Mouse (Mus musculus) stomach, embryonic 15.5 days (tissue): Measurements from ENCODE around the gene Lyve1. TPM values are rescaled to one million over a fixed set of nuclear protein-coding genes. Genes with fewer than 3 reads are reported as not detected.
A peak's percentile ranks its signal among the peaks of the same experiment; 100 is the strongest.

Experiments
- ATAC-seq: fragments of 200-750 bp; cut with Nextera tagmentation; 2 replicates; pipeline ENCODE4 v1.8.0; 2017; ENCODE audit warnings: low read depth, moderate number of reproducible peaks, moderate TSS enrichment; ENCODE audit not compliant: insufficient read depth, low FRiP score
- H3K27ac ChIP-seq: fragments of 300-500 bp; sonication (generic); 2 replicates; pipeline ENCODE4 v1.5.1; 2015; ENCODE audit warnings: mild to moderate bottlenecking, inconsistent platforms
- H3K27me3 ChIP-seq: fragments of 300-500 bp; sonication (generic); replicated peaks from 2 replicates; pipeline ENCODE4 v1.6.1; 2015; ENCODE audit warnings: inconsistent platforms
- H3K36me3 ChIP-seq: fragments of 300-500 bp; sonication (generic); 2 replicates; pipeline ENCODE4 v1.6.1; 2015; ENCODE audit warnings: inconsistent platforms
- H3K4me1 ChIP-seq: fragments of 300-500 bp; sonication (generic); 2 replicates; pipeline ENCODE4 v1.6.1; 2015; ENCODE audit warnings: inconsistent platforms
- H3K4me2 ChIP-seq: fragments of 300-500 bp; sonication (generic); 2 replicates; pipeline ENCODE4 v1.6.1; 2015; ENCODE audit warnings: mild to moderate bottlenecking, inconsistent platforms
- H3K4me3 ChIP-seq: fragments of 300-500 bp; sonication (generic); replicated peaks from 2 replicates; pipeline ENCODE4 v1.5.1; 2015; ENCODE audit warnings: inconsistent platforms
- H3K9ac ChIP-seq: fragments of 300-500 bp; sonication (generic); 2 replicates; pipeline ENCODE4 v1.6.1; 2015; ENCODE audit warnings: inconsistent platforms
- H3K9me3 ChIP-seq: fragments of 300-500 bp; sonication (generic); 2 replicates; pipeline ENCODE4 v1.6.1; 2016; ENCODE audit warnings: inconsistent platforms
- whole genome bisulfite sequencing: fragments of 180-500 bp; shearing (Covaris S2); methylation state at CpG from one replicate; pipeline ENCODE4 v1.1.7; 2015; 5-methylcytosine and 5-hydroxymethylcytosine counted together
- polyA plus RNA-seq: library from polyadenylated mRNA; unstranded; fragments of >200 nt; fragmentation: Nextera tagmentation; extraction: Ambion mirVana; gene quantifications from 2 replicates; pipeline ENCODE4 v1.2.1, GENCODE M21; 2015

Lyve1 gene
- polyA plus RNA-seq, 1 experiment from 2014 or later = 13.8 TPM

GRCm38 (mm10) chr7:110822055-110822454 is 41.0 kb downstream of the Lyve1 start:
- ATAC-seq = no peak
- 39% methylated on average over 4 of the region's 4 CpGs for WGBS
- no peak overlapping the region for H3K9ac ChIP-seq
- H3K4me2 ChIP-seq = no peak overlapping the region
- no peaks in the 10 kb centered on the region for H3K4me1 ChIP-seq
- no peak overlapping the region for H3K27ac ChIP-seq
- H3K27me3 ChIP-seq = no peaks in the 10 kb centered on the region
- H3K36me3 ChIP-seq = peaks cover 9% of the 10 kb centered on the region; the same call in 1 of the 2 replicates
- H3K4me3 ChIP-seq = no peak overlapping the region
- H3K9me3 ChIP-seq = no peaks in the 10 kb centered on the region

- no peak overlapping the region for H3K27ac ChIP-seq
- peaks cover 9% of the 10 kb centered on the region; the same call in 1 of the 2 replicates for H3K36me3 ChIP-seq
- no peaks in the 10 kb centered on the region for H3K4me1 ChIP-seq
- H3K4me2 ChIP-seq = no peak overlapping the region
- no peaks in the 10 kb centered on the region for H3K9me3 ChIP-seq
- WGBS = 42% methylated on average over 3 of the region's 3 CpGs
- H3K9ac ChIP-seq = no peak overlapping the region
- no peak overlapping the region for H3K4me3 ChIP-seq
- H3K27me3 ChIP-seq = no peaks in the 10 kb centered on the region
- ATAC-seq = no peak
Measured at GRCm38 (mm10) chr7:110821653-110822052, 41.4 kb downstream of the Lyve1 start.

GRCm38 (mm10) chr7:110821068-110821467 is 42.0 kb downstream of the Lyve1 start:
- H3K27ac ChIP-seq = no peak overlapping the region
- WGBS = 36% methylated on average over 5 of the region's 5 CpGs
- ATAC-seq = no peak
- H3K36me3 ChIP-seq = peaks cover 9% of the 10 kb centered on the region; the same call in 1 of the 2 replicates
- H3K4me3 ChIP-seq = no peak overlapping the region
- H3K27me3 ChIP-seq = no peaks in the 10 kb centered on the region
- H3K4me1 ChIP-seq = no peaks in the 10 kb centered on the region
- no peaks in the 10 kb centered on the region for H3K9me3 ChIP-seq
- H3K9ac ChIP-seq = no peak overlapping the region
- no peak overlapping the region for H3K4me2 ChIP-seq

- H3K27me3 ChIP-seq = no peaks in the 10 kb centered on the region
- H3K36me3 ChIP-seq = 0 out of 2 replicates have a peak, but pooled peaks cover 4% of the 10 kb centered on the region
- H3K27ac ChIP-seq = no peak overlapping the region
- H3K4me1 ChIP-seq = no peaks in the 10 kb centered on the region
- H3K9me3 ChIP-seq = no peaks in the 10 kb centered on the region
- no peak overlapping the region for H3K4me3 ChIP-seq
- WGBS = 58% methylated on average over 11 of the region's 11 CpGs
- ATAC-seq = peak; percentile 68; the same call in 1 of the 2 replicates
- H3K9ac ChIP-seq = no peak overlapping the region
- no peak overlapping the region for H3K4me2 ChIP-seq
Measured at GRCm38 (mm10) chr7:110818787-110819350, 44.2 kb downstream of the Lyve1 start.

- no peaks in the 10 kb centered on the region for H3K27me3 ChIP-seq
- WGBS = 80% methylated on average over 6 of the region's 6 CpGs
- H3K9ac ChIP-seq = no peak overlapping the region
- H3K4me3 ChIP-seq = no peak overlapping the region
- no peak for ATAC-seq
- no peaks in the 10 kb centered on the region for H3K9me3 ChIP-seq
- H3K27ac ChIP-seq = no peak overlapping the region
- no peaks in the 10 kb centered on the region for H3K36me3 ChIP-seq
- no peak overlapping the region for H3K4me2 ChIP-seq
- no peaks in the 10 kb centered on the region for H3K4me1 ChIP-seq
Measured at GRCm38 (mm10) chr7:110818206-110818605, 44.8 kb downstream of the Lyve1 start.

GRCm38 (mm10) chr7:110816037-110816436 is 47.0 kb downstream of the Lyve1 start:
- 67% methylated on average over 5 of the region's 5 CpGs for WGBS
- no peak overlapping the region for H3K9ac ChIP-seq
- no peaks in the 10 kb centered on the region for H3K4me1 ChIP-seq
- no peak for ATAC-seq
- no peaks in the 10 kb centered on the region for H3K9me3 ChIP-seq
- no peak overlapping the region for H3K4me3 ChIP-seq
- no peak overlapping the region for H3K4me2 ChIP-seq
- H3K36me3 ChIP-seq = no peaks in the 10 kb centered on the region
- H3K27me3 ChIP-seq = no peaks in the 10 kb centered on the region
- no peak overlapping the region for H3K27ac ChIP-seq

GRCm38 (mm10) chr7:110813983-110814382 is 49.1 kb downstream of the Lyve1 start:
- peaks cover 4% of the 10 kb centered on the region for H3K4me1 ChIP-seq
- 81% methylated on average over 1 of the region's 1 CpGs for WGBS
- H3K27me3 ChIP-seq = no peaks in the 10 kb centered on the region
- no peak overlapping the region for H3K4me3 ChIP-seq
- no peaks in the 10 kb centered on the region for H3K36me3 ChIP-seq
- no peaks in the 10 kb centered on the region for H3K9me3 ChIP-seq
- H3K9ac ChIP-seq = no peak overlapping the region
- no peak for ATAC-seq
- H3K4me2 ChIP-seq = no peak overlapping the region
- no peak overlapping the region for H3K27ac ChIP-seq

GRCm38 (mm10) chr7:110811529-110811928 is 51.5 kb downstream of the Lyve1 start:
- H3K4me3 ChIP-seq = no peak overlapping the region
- H3K4me1 ChIP-seq = peaks cover 4% of the 10 kb centered on the region
- H3K9me3 ChIP-seq = no peaks in the 10 kb centered on the region
- H3K27ac ChIP-seq = no peak overlapping the region
- ATAC-seq = no peak
- H3K36me3 ChIP-seq = no peaks in the 10 kb centered on the region
- H3K4me2 ChIP-seq = no peak overlapping the region
- no peak overlapping the region for H3K9ac ChIP-seq
- 81% methylated on average over 5 of the region's 5 CpGs for WGBS
- no peaks in the 10 kb centered on the region for H3K27me3 ChIP-seq

GRCm38 (mm10) chr7:110810995-110811394 is 52.0 kb downstream of the Lyve1 start:
- peaks cover 4% of the 10 kb centered on the region for H3K4me1 ChIP-seq
- no peak for ATAC-seq
- no peak overlapping the region for H3K4me3 ChIP-seq
- no peaks in the 10 kb centered on the region for H3K27me3 ChIP-seq
- H3K36me3 ChIP-seq = no peaks in the 10 kb centered on the region
- no peaks in the 10 kb centered on the region for H3K9me3 ChIP-seq
- H3K4me2 ChIP-seq = no peak overlapping the region
- no peak overlapping the region for H3K27ac ChIP-seq
- 88% methylated on average over 8 of the region's 8 CpGs for WGBS
- no peak overlapping the region for H3K9ac ChIP-seq

- Histone ChIP-seq H3K36me3 (no peaks in the 10 kb centered on the region), H3K9me3 (no peaks in the 10 kb centered on the region), H3K4me1 (peaks cover 4% of the 10 kb centered on the region), H3K4me2 (no peak overlapping the region), H3K4me3 (no peak overlapping the region), H3K27me3 (no peaks in the 10 kb centered on the region), H3K9ac (no peak overlapping the region), H3K27ac (no peak overlapping the region)
- WGBS = 84% methylated on average over 18 of the region's 18 CpGs
- no peak for ATAC-seq
Measured at GRCm38 (mm10) chr7:110809585-110810557, 53.2 kb downstream of the Lyve1 start.

- peaks cover 4% of the 10 kb centered on the region for H3K4me1 ChIP-seq
- no peak overlapping the region for H3K4me3 ChIP-seq
- no peaks in the 10 kb centered on the region for H3K9me3 ChIP-seq
- no peak overlapping the region for H3K4me2 ChIP-seq
- H3K27me3 ChIP-seq = no peaks in the 10 kb centered on the region
- H3K27ac ChIP-seq = no peak overlapping the region
- WGBS = 52% methylated on average over 3 of the region's 3 CpGs
- H3K36me3 ChIP-seq = no peaks in the 10 kb centered on the region
- ATAC-seq = no peak
- no peak overlapping the region for H3K9ac ChIP-seq
Measured at GRCm38 (mm10) chr7:110808962-110809361, 54.1 kb downstream of the Lyve1 start.

- H3K4me1 ChIP-seq = peaks cover 4% of the 10 kb centered on the region
- WGBS = 90% methylated on average over 13 of the region's 13 CpGs
- no peak for ATAC-seq
- no peaks in the 10 kb centered on the region for H3K9me3 ChIP-seq
- no peak overlapping the region for H3K4me3 ChIP-seq
- H3K4me2 ChIP-seq = no peak overlapping the region
- H3K27me3 ChIP-seq = no peaks in the 10 kb centered on the region
- no peaks in the 10 kb centered on the region for H3K36me3 ChIP-seq
- H3K27ac ChIP-seq = no peak overlapping the region
- H3K9ac ChIP-seq = no peak overlapping the region
Measured at GRCm38 (mm10) chr7:110807460-110808030, 55.5 kb downstream of the Lyve1 start.
